Mouse (Mus musculus): ENCODE data around the gene Tmem266.

The Tmem266 gene

GRCm38 (mm10) chr9:55404256-55404655 lies 77.5 kb downstream of the Tmem266 start:
- no peak for DNase-seq

- DNase-seq: no peak
Observed at GRCm38 (mm10) chr9:55404976-55405702, 78.4 kb downstream of the Tmem266 start.

DNA sequence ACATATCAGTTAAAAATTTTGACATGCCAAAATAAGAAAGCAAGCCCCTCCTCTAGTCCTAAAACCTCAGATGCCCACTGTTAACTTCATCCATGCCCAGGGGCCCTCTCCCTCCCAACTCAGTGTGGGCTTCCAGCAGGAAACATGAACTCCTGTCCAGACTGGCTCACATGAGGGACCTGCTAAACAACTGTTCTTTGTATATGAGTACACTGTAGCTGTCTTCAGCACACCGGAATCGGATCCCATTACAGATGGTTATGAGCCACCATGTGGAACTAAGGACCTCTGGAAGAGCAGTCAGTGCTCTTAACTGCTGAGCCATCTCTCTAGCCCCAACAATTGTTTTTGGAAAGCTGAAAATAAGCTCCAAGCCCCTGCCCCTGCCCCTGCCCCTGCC lies 80.1 kb downstream of the Tmem266 start:
- no peak for DNase-seq

- DNase-seq: no peak
Observed at GRCm38 (mm10) chr9:55408851-55409250, 82.1 kb downstream of the Tmem266 start.

DNA sequence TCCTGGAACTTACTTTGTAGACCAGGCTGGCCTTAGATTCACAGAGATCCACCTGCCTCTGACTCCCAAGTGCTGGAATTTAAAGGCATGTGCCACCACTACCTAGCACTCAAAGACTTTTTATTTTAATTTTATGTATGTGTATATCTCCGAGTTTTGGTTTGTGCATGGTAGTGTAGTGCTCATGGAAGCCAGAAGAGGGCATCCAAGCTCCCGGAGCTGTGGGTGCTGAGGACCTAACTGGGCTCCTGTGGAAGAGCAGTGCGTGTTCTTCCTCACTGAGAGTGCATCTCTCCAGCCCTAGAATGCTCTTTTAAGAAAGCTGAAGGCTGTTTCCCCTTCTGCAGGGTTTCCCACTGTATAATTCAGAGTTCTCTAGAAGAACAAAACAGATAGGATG lies 83.1 kb downstream of the Tmem266 start:
- DNase-seq: no peak

DNA sequence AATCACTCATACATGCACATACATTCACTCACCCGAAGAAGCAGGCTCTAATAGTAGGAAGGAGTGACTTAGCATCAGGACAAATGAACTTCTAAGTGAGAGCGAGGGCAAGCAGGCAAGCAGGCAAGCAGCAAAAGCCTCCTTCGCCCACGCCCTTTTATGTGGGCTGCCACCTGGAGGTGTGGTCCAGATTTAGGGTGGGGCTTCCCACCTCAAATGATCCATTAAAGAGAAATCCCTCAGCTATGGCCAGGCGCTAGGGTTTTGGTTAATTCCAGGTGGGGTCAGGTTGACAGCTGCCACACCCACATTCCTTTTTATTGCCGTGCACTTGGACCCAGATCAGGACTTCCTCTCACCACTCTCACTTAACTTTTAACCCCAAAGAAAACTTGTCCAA lies 83.7 kb downstream of the Tmem266 start:
- DNase-seq: no peak

DNA sequence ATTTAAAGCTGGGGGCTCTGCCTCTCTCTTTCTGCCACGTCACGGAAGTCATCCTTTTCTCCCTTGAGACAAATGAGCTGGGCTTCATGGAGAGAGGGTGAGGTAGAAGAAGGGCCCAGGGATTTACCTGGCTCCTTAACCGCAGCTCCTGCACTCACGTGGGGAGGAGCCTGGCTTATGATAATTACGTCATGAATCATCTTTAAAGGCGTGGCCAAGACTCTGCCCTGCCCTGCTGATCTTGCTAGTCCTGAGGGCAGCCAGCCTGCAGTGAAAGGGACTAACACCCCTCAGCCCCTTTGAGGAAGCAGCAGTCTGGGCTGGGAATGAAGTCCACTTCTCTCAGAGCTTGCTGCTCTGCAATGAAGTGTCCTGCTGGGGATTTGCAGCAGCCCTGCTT lies 84.4 kb downstream of the Tmem266 start:
- no peak for DNase-seq

DNA sequence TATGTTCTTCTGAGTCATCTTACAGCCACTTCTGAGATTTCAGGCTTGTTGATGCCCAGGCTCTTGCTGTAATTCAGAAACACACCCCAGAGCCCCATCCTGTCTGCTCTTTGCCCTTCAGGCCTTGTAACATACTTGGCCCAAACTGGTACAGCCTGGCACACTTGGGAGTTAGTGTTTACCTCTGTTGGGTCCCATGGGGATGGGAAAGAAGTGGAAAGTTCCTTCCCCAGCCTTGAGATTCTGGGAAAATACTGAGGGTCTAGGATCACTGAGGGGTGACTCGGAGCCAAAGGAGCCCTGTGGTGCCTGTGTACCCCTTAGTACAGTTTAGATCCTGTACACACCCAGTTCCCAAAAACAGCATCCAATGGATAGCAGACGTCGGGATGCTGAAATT lies 95.1 kb downstream of the Tmem266 start:
- no peak for DNase-seq

- DNase-seq: no peak
Observed at GRCm38 (mm10) chr9:55423451-55424424, 97.0 kb downstream of the Tmem266 start.

DNA sequence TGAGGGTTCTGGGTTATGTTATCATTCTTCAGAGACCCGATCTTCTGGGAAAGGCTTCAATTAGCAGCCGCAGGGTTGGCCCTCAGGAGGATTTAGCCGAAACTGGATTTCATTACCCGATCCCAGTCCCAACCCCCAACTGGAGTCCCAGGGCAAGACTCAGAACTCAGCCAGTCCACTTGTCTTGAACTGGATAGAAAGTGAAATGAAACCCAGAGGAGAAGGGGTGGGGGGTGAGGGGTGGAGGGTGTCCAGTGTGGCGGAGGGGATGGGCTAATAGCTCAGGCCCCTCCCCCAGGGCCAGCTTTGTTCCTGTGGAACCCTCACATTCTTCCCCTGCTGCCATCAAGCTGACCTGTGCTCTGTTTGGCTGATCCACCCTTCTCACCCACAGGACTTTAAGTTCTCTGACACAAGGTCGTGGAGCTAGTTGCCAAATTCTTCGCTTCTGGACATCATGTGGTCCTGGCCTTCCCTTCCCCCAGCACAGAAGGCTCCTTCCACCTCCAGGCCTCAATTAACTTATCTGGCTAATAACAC lies 98.6 kb downstream of the Tmem266 start:
- no peak for DNase-seq

DNA sequence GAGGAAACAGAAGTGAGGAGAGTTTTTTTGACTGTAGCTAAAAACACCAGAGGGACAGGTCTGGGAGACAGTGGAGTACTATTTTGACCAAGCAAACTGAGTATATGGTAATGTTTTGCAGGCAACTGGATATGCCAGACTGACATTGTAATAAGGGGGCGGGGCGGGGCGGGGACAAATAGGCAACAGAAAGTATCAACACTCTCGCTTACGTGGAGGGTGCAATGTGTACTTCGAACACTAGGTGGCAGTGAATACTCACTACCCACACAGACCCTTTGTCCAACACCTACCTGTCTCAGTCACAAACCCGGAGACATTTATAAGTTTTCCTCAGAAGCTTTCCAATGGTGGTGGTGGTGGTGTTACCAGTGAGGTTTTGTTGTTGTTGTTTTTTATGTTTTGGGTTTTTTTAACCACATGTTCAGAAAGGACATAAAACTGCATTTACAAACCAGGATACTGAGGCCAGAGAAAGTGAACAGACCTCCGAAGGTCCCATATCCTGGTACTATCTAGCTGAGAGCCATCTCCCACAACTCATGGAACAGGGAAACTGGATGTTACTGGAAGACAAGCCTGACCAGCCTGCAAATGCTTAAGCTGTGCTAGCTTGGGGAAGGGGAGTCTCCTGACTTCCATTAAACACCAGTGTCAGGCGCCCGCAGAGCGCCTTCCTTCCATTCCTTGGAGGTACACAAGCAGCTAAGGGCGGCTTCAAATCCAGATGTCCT lies 102.7 kb downstream of the Tmem266 start:
- peak; percentile 45 to 52 for DNase-seq

DNA sequence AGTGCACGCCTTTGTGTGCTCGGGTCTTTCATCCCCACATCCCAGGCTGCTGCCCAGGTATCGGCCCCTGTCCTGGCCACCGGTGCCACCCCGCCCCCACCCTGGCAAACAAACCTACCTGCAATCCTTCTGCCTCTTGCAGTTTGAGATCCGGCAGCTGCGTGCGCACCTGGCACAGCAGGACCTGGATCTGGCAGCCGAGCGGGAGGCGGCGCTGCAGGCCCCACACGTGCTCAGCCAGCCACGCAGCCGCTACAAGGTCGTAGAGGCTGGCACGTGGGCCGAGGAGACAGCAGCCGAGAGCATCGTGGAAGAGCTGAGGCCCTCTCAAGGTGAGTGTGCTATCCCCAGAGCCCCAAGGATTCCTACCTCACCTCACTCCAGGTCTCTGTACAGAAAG lies 103.4 kb downstream of the Tmem266 start:
- DNase-seq: no peak

DNA sequence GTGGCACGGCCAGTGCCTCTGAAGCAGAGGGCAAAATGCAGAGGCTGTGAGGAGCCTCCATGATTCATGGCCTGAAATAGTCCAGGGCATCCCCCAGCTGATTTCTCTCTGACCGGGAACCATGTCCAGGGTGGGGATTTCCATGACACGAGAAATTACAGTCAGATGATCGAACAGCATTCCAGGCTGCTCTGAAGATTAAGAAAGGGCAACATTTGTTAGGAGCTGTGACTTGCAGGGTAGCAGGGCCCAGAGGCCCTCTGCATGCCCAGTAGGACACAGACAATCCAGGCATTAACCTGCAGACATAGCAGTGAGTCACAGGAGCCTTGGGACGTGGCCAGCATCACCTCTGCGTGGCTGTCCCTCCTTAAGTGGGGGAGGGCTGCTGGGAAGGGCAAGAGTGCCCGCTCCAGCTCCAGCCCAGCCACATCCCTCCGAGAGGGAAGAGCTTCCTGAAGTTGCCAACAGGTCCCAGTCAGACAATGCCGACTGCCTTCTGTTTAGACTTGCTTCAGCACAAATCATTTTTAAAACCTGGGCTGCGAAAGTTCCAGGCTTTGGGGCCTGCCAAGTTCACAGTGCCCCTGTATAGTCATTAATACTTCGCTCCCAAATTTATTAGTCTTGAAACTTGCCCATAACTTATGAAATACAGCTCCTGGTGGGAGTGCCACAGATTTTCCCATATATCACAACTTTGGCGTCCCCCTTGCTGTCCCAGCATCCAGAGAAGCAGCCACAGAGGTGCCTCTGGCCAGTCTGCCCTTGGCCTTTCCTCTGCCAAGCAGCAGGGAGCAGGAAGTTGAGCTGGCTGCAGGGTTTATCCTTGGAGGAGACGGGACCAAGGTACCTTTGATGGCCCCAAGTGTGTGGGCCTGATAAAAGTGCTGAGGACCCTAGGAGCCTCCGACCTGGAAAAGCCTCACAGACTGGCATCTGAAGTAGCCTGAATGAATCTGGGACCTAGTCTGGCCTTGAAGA lies 105.9 kb downstream of the Tmem266 start:
- DNase-seq: no peak

DNA sequence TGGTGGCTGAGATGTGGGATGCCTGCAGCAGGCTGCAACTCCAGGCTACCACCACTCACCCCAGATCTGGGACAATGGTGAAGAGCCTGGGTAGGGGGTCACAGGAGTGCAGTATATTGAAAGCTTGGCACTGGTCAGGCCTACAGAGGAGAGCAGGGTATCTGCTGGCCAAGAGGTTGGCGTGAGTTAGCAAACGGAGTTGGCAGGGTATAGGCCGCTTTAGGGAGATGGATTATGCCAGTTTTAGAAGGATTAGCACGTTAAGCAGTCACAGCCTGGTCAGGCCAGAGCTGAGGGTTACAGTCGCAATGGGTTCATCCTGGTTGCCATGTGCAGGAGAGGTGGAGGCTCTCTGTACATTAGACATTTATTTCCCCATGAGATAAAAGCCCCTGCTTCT lies 107.2 kb downstream of the Tmem266 start:
- DNase-seq: no peak

- DNase-seq: no peak
Observed at GRCm38 (mm10) chr9:55438433-55438832, 111.7 kb downstream of the Tmem266 start.

- DNase-seq: no peak
Observed at GRCm38 (mm10) chr9:55439206-55439780, 112.6 kb downstream of the Tmem266 start.

GRCm38 (mm10) chr9:55447509-55447908 lies 120.8 kb downstream of the Tmem266 start:
- no peak for DNase-seq

- DNase-seq: no peak
Observed at GRCm38 (mm10) chr9:55449108-55449507, 122.4 kb downstream of the Tmem266 start.

DNA sequence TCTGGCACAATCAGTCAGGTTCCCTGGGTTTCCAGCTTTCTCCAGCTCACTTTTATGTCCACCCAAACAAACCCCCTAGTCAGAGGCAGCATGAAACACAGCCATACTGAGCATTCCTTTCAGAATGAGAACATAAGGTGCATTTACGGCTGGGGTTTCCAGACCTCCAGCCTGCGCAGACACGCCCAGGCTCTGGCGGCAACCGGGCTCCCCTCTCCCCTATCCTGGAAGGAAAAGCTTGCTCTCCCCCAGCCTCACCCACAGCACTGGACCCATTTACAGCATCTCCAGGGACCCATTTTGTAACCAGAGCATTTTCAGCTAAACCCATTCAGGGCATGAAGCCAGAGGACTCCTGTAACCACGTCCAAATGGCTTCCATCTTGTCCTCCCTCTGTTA lies 123.3 kb downstream of the Tmem266 start:
- DNase-seq: no peak

GRCm38 (mm10) chr9:55451426-55451825 lies 124.7 kb downstream of the Tmem266 start:
- DNase-seq: no peak

GRCm38 (mm10) chr9:55452906-55453305 lies 126.2 kb downstream of the Tmem266 start:
- DNase-seq: no peak

Measured in thymus, postnatal 36 days (tissue).